ENCODE assay signal across 31 mouse cellular contexts in genomic region chr16:19024010-19024532, GRCm38 (mm10).
"Had no signal": no experiment of that assay in that cellular context is flagged by ENCODE, and none has a peak within 500 bp of the region (broad histone marks: within the 10 kb centered on the region; RNA-seq: fewer than 3 reads in every experiment).

No protein-coding gene starts in this region.

- H3K9me3 ChIP-seq: heart, embryonic 10.5 days; heart, embryonic 12.5 days; heart, embryonic 13.5 days; heart, embryonic 15.5 days; hindbrain, embryonic 10.5 days; hindbrain, embryonic 12.5 days; hindbrain, embryonic 13.5 days; hindbrain, embryonic 15.5 days; intestine, embryonic 15.5 days; kidney, embryonic 15.5 days had no signal

- H3K4me3 ChIP-seq: heart, embryonic 10.5 days; heart, embryonic 12.5 days; heart, embryonic 13.5 days; heart, embryonic 15.5 days; hindbrain, embryonic 10.5 days; hindbrain, embryonic 12.5 days; hindbrain, embryonic 13.5 days; hindbrain, embryonic 15.5 days; intestine, embryonic 15.5 days; kidney, embryonic 15.5 days; layer of hippocampus, adult 2 months had no signal

- H3K36me3 ChIP-seq: heart, embryonic 10.5 days; heart, embryonic 12.5 days; heart, embryonic 13.5 days; heart, embryonic 15.5 days; hindbrain, embryonic 10.5 days; hindbrain, embryonic 12.5 days; hindbrain, embryonic 13.5 days; hindbrain, embryonic 15.5 days; intestine, embryonic 15.5 days; kidney, embryonic 15.5 days had no signal

- H3K4me1 ChIP-seq: heart, embryonic 10.5 days; heart, embryonic 12.5 days; heart, embryonic 13.5 days; heart, embryonic 15.5 days; hindbrain, embryonic 10.5 days; hindbrain, embryonic 12.5 days; hindbrain, embryonic 13.5 days; hindbrain, embryonic 15.5 days; intestine, embryonic 15.5 days; kidney, embryonic 15.5 days had no signal

- H3K9ac ChIP-seq: heart, embryonic 12.5 days; heart, embryonic 13.5 days; heart, embryonic 15.5 days; hindbrain, embryonic 12.5 days; hindbrain, embryonic 13.5 days; hindbrain, embryonic 14.5 days; hindbrain, embryonic 15.5 days; intestine, embryonic 15.5 days; kidney, embryonic 15.5 days had no signal

- H3K27me3 ChIP-seq: heart, embryonic 12.5 days; heart, embryonic 13.5 days; heart, embryonic 15.5 days; hindbrain, embryonic 12.5 days; hindbrain, embryonic 13.5 days; hindbrain, embryonic 15.5 days; intestine, embryonic 15.5 days; kidney, embryonic 15.5 days had no signal

- DNase-seq: heart, postnatal 10 days; heart, postnatal 14 days; heart, postnatal 36 days; heart, postnatal 4 days; kidney, adult 11 months; kidney, adult 18-20 months; kidney, adult 2 months; kidney, adult 8-10 months; kidney, adult 9 months; kidney, postnatal 10 days; kidney, postnatal 14 days; kidney, postnatal 25 days; kidney, postnatal 36 days; kidney, postnatal 4 days; layer of hippocampus, adult 9-11 months; layer of hippocampus, postnatal 36 days had no signal

- H3K4me2 ChIP-seq: heart, embryonic 11.5 days; heart, embryonic 12.5 days; heart, embryonic 13.5 days; heart, embryonic 15.5 days; hindbrain, embryonic 12.5 days; hindbrain, embryonic 13.5 days; hindbrain, embryonic 14.5 days; hindbrain, embryonic 15.5 days; intestine, embryonic 15.5 days; kidney, embryonic 15.5 days had no signal

- H3K27ac ChIP-seq: heart, embryonic 10.5 days; heart, embryonic 13.5 days; heart, embryonic 15.5 days; hindbrain, embryonic 10.5 days; hindbrain, embryonic 12.5 days; hindbrain, embryonic 13.5 days; hindbrain, embryonic 14.5 days; hindbrain, embryonic 15.5 days; hindbrain, postnatal 0 days; intestine, embryonic 15.5 days; kidney, embryonic 15.5 days; kidney, postnatal 0 days; layer of hippocampus, adult 2 months had no signal
